In the genomic region with DNA sequence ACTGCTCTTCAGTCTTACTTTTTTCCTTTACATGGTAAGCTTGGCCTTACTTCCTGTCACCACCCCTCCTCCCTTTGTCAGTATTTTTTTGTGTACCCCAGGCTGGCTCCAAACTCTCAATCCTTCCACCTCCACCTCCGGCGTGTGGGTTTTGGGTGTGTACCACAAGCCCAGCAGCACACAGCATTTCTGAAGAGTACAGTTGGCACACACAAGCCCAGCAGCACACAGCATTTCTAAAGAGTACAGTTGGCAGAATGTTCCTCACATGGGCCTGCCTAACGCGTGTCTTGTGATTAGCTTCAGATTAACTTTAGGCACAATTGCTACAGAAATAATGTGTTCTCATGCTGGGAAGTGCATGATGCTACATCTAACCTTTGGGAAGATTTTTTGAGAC, we compare ENCODE assay signal across 16 mouse cellular contexts. TPM values are rescaled to one million over a fixed set of nuclear protein-coding genes. Genes with fewer than 3 reads are reported as not detected.
DNase-seq lines count a peak whose midpoint lies in the region; TF ChIP-seq lines count a peak whose summit lies in the region.
"Had no signal": no experiment of that assay in that cellular context is flagged by ENCODE, and none has a peak within 500 bp of the region (broad histone marks: within the 10 kb centered on the region; RNA-seq: fewer than 3 reads in every experiment).

No protein-coding gene starts in this region.

- H3K4me1 ChIP-seq in lung, adult 2 months (ENCODE audit: control insufficient read depth, insufficient read depth, low read length) = no peaks in the 10 kb centered on the region
- H3K4me1 ChIP-seq: embryonic facial prominence, embryonic 13.5 days; neural tube, embryonic 15.5 days; stomach, embryonic 15.5 days had no signal

- intact Hi-C loops in left cerebral cortex, postnatal 10 days (cut with DNase I) = no loop called here

- no peak for TF ChIP-seq POLR2A in lung, adult 2 months (IDR thresholded peaks at IDR 0.05; ENCODE audit: borderline replicate concordance, extremely low read depth, low read depth, low read length)

- WGBS in lung, adult 2 months = 67% methylated on average over 4 of the region's 4 CpGs

- TF ChIP-seq CTCF in lung, adult 2 months (IDR thresholded peaks at IDR 0.05; ENCODE audit: insufficient read depth, low read length) = no peak

- no peak overlapping the region for H3K4me3 ChIP-seq in lung, adult 2 months (replicated peaks; ENCODE audit: extremely low read depth, low read depth, low read length)
- H3K4me3 ChIP-seq: embryonic facial prominence, embryonic 13.5 days; limb, embryonic 15.5 days; neural tube, embryonic 15.5 days; stomach, embryonic 15.5 days had no signal

- peak; percentile 7 for DNase-seq in lung, postnatal 25 days (ENCODE audit: low spot score)
- DNase-seq in lung, adult 2 months = no peak
- peak; percentile 68 for DNase-seq in T-cell, adult 2 months (ENCODE audit: low spot score)
- DNase-seq in induced T-regulatory cell, adult 2 months (ENCODE audit: low read depth) = peak; percentile 49
- peak; percentile 57 to 68 for DNase-seq in thymus, postnatal 36 days
- no peak for DNase-seq in left cerebral cortex, postnatal 10 days (ENCODE audit: extremely low spot score in 1 of 2, low spot score in 2 of 2)
- no peak for DNase-seq in layer of hippocampus, adult 9-10 months (ENCODE audit: low spot score)
- DNase-seq: cerebellum, adult 18-20 months; heart, adult 18-20 months; kidney, adult 9 months; lung, embryonic 14.5 days; retina, postnatal 1 day had no signal

RNA-seq across cellular contexts. Expression of gene Lyst, which starts 59.3 kb away (rescaled TPM):
- 4.7 and 7.2 TPM in 2 replicates for polyA plus RNA-seq in lung, adult 2 months (2012; rRNA removed)
- total RNA-seq in left cerebral cortex, postnatal 10 days (2021) = 10 to 100 TPM; 29.5 to 30.5 TPM

Comparison
In these comparisons a context has a peak if more than half of its experiments do, and no peak if none do; other contexts are left out.
1. DNase-seq: peak in lung, postnatal 25 days (single experiment), T-cell, adult 2 months (single experiment), induced T-regulatory cell, adult 2 months (single experiment) and thymus, postnatal 36 days (2 of 2); none in lung, adult 2 months (single experiment), left cerebral cortex, postnatal 10 days (0 of 2) and layer of hippocampus, adult 9-10 months (single experiment).